Mouse (Mus musculus) midbrain, embryonic 16.5 days (tissue): ENCODE measurements around the gene Paqr7. TPM values are rescaled to one million over a fixed set of nuclear protein-coding genes. Genes with fewer than 3 reads are reported as not detected.

ENCODE experiments used
- microRNA-seq: library from miRNA; unstranded; fragments of <30 nt; microRNA quantifications from one replicate; pipeline ENCODE4, GENCODE M21; 2017
- polyA plus RNA-seq: library from polyadenylated mRNA; unstranded; fragments of >200 nt; fragmentation: Nextera tagmentation; extraction: Ambion mirVana; gene quantifications from 2 replicates; pipeline ENCODE4 v1.2.1, GENCODE M21; 2015

Paqr7 gene
- polyA plus RNA-seq, 1 experiment from 2014 or later, result 36.2 TPM

Small RNAs within 50 kb of the gene (microRNA-seq; reads per million reads assigned to microRNA genes)
- 1.9 reads per million, percentile 5 among the genes with 10 or more reads in this experiment for gene Gm23634

Other genes with a start within 250 kb of the Paqr7 start
- not detected in 2 replicates for gene Gm30191, start 249.8 kb upstream of the Paqr7 start, polyA plus RNA-seq
- gene Grrp1, start 242.6 kb upstream of the Paqr7 start, polyA plus RNA-seq, result 12.9 and 16.2 TPM in 2 replicates
- 44.9 and 46.5 TPM in 2 replicates for gene Pdik1l, start 208.8 kb upstream of the Paqr7 start, polyA plus RNA-seq
- gene Trim63, start 181.6 kb upstream of the Paqr7 start, polyA plus RNA-seq, result 0.45 and 0.62 TPM in 2 replicates
- 0.26 and 0.30 TPM in 2 replicates for gene Slc30a2, start 153.5 kb upstream of the Paqr7 start, polyA plus RNA-seq
- gene Extl1, start 112.8 kb upstream of the Paqr7 start, polyA plus RNA-seq, result 0.45 and 0.58 TPM in 2 replicates
- 7.5 and 8.8 TPM in 2 replicates for gene Pafah2, start 100.4 kb upstream of the Paqr7 start, polyA plus RNA-seq
- 7,758 and 8,549 TPM in 2 replicates for gene Stmn1, start 28.4 kb upstream of the Paqr7 start, polyA plus RNA-seq
- gene Aunip, start 14.3 kb downstream of the Paqr7 start, polyA plus RNA-seq, result 1.3 and 1.7 TPM in 2 replicates
- 169 and 175 TPM in 2 replicates for gene Mtfr1l, start 38.7 kb downstream of the Paqr7 start, polyA plus RNA-seq
- gene Selenon, start 55.5 kb downstream of the Paqr7 start, polyA plus RNA-seq, result 6.7 and 9.2 TPM in 2 replicates
- 2.9 and 3.2 TPM in 2 replicates for gene Man1c1, start 207.6 kb downstream of the Paqr7 start, polyA plus RNA-seq